Mouse (Mus musculus): ENCODE data around the gene Myo3b. TPM values are rescaled to one million over a fixed set of nuclear protein-coding genes. Genes with fewer than 3 reads are reported as not detected.

Myo3b gene
- polyA plus RNA-seq, 1 experiment, result not detected

DNA sequence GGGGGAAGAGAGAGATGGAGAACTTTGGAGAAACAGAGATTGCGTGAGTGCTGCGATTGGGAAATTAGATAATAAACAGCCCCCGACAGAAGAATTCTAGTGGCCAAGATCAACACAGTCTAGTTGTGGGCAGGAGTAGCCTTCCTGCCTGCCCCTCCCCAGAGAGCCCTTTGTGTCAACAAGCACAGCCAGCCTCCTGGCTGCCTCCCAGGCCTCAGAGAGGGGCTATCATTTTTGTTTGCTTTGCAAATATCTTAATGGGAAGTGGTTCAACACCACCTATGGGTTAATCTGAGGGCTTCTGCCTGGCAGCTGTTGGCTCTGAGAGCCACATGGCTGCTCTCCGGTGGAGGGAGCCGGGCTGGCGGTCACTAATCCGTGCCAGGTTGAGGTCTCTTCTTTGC, 298.3 kb downstream of the Myo3b start:
- H3K27me3 ChIP-seq (replicated peaks), result peaks cover 3% of the 10 kb centered on the region
- TF ChIP-seq GATA1 (IDR thresholded peaks at IDR 0.05; ENCODE audit: borderline replicate concordance, low read length), result no peak
- TF ChIP-seq FLI1 (IDR thresholded peaks at IDR 0.05; ENCODE audit: low read length), result no peak

GRCm38 (mm10) chr2:70337869-70338268, 298.9 kb downstream of the Myo3b start:
- H3K9me3 ChIP-seq, result no peaks in the 10 kb centered on the region
- TF ChIP-seq FLI1 (IDR thresholded peaks at IDR 0.05; ENCODE audit: low read length) (no peak), GATA1 (IDR thresholded peaks at IDR 0.05; ENCODE audit: borderline replicate concordance, low read length) (no peak)
- no peaks in the 10 kb centered on the region for H3K36me3 ChIP-seq (replicated peaks; ENCODE audit: low read length)
- H3K4me3 ChIP-seq (replicated peaks), result no peak overlapping the region
- H3K27me3 ChIP-seq (replicated peaks), result peaks cover 3% of the 10 kb centered on the region
- H3K4me1 ChIP-seq, result no peaks in the 10 kb centered on the region

More for the DNA sequence above, 298.3 kb downstream of the Myo3b start:
- Histone ChIP-seq H3K36me3 (replicated peaks; ENCODE audit: low read length) (no peaks in the 10 kb centered on the region), H3K9me3 (no peaks in the 10 kb centered on the region), H3K4me3 (replicated peaks) (no peak overlapping the region), H3K4me1 (no peaks in the 10 kb centered on the region)

- Histone ChIP-seq H3K27me3 (replicated peaks) (peaks cover 3% of the 10 kb centered on the region), H3K4me3 (replicated peaks) (no peak overlapping the region)
- no peak for TF ChIP-seq FLI1 (IDR thresholded peaks at IDR 0.05; ENCODE audit: low read length)
- no peak for TF ChIP-seq GATA1 (IDR thresholded peaks at IDR 0.05; ENCODE audit: borderline replicate concordance, low read length)
Observed at GRCm38 (mm10) chr2:70339061-70339460, 300.1 kb downstream of the Myo3b start.

DNA sequence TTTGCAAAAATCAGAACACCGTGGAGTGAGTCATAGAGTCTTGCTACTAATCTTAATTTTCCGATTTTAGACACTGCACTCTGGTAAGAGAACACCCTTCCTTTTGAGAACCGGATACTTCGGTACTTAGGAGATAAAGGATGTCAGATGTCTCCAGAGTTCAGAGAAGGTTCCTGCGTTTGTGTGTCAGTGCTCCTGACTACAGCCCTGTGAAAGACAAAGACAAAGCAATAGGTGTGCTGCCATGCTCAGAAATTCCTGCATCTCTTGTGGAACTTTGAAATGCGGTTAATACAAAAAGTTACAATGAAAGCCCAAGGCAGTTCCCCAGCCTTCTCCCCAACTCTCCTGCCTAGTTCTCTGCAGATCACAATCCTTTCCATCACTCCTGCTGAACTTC, 300.6 kb downstream of the Myo3b start:
- no peaks in the 10 kb centered on the region for H3K9me3 ChIP-seq
- no peak overlapping the region for H3K4me3 ChIP-seq (replicated peaks)
- H3K36me3 ChIP-seq (replicated peaks; ENCODE audit: low read length), result no peaks in the 10 kb centered on the region
- no peak for TF ChIP-seq FLI1 (IDR thresholded peaks at IDR 0.05; ENCODE audit: low read length)
- TF ChIP-seq GATA1 (IDR thresholded peaks at IDR 0.05; ENCODE audit: borderline replicate concordance, low read length), result no peak
- H3K27me3 ChIP-seq (replicated peaks), result peaks cover 3% of the 10 kb centered on the region
- H3K4me1 ChIP-seq, result no peaks in the 10 kb centered on the region

More at GRCm38 (mm10) chr2:70339061-70339460, 300.1 kb downstream of the Myo3b start:
- Histone ChIP-seq H3K9me3 (no peaks in the 10 kb centered on the region), H3K36me3 (replicated peaks; ENCODE audit: low read length) (no peaks in the 10 kb centered on the region), H3K4me1 (no peaks in the 10 kb centered on the region)

DNA sequence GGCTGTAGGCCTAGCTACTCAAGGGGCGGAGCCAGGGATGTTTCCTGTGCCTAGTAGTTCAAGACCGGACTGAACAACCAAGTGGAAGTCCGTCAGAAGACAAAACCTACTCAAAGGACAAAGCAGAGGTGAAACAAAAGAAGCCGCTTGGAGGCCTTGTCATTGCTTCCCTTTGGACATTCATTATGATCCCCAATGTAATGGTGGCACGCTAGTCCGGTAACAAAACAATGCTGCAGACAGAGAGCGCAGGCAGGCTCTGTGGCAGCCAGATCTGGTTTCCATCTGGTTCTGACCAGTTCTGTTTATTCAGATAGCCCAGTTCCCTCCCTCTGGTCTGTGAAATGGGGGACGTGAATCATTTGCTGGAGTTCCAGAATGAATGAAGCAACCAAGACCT, 301.3 kb downstream of the Myo3b start:
- peaks cover 3% of the 10 kb centered on the region for H3K27me3 ChIP-seq (replicated peaks)
- no peaks in the 10 kb centered on the region for H3K36me3 ChIP-seq (replicated peaks; ENCODE audit: low read length)
- no peaks in the 10 kb centered on the region for H3K9me3 ChIP-seq
- no peaks in the 10 kb centered on the region for H3K4me1 ChIP-seq
- H3K4me3 ChIP-seq (replicated peaks), result no peak overlapping the region
- TF ChIP-seq FLI1 (IDR thresholded peaks at IDR 0.05; ENCODE audit: low read length), result no peak
- TF ChIP-seq GATA1 (IDR thresholded peaks at IDR 0.05; ENCODE audit: borderline replicate concordance, low read length), result no peak

DNA sequence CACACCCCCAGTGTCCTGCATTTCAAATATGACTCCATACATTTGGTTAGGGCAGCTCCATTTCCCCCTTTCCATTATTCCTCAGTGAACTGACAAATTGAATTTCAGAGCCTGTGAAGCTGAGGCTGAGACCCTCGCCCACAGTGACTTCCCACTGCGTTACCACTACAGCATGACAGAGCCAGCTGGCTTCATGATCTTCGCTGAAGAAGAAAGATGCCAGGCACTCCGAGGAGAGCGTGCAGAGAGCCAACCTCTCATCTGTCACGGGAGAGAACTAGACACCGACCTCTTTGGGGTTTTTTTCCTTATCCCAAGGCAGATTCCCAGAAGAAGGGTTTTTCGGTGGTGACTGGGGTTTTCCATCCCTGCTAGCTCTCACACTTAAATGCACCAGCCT, 306.2 kb downstream of the Myo3b start:
- Histone ChIP-seq H3K4me3 (replicated peaks) (no peak overlapping the region), H3K36me3 (replicated peaks; ENCODE audit: low read length) (no peaks in the 10 kb centered on the region), H3K9me3 (no peaks in the 10 kb centered on the region), H3K4me1 (no peaks in the 10 kb centered on the region), H3K27me3 (replicated peaks) (no peaks in the 10 kb centered on the region)
- TF ChIP-seq GATA1 (IDR thresholded peaks at IDR 0.05; ENCODE audit: borderline replicate concordance, low read length) (no peak), FLI1 (IDR thresholded peaks at IDR 0.05; ENCODE audit: low read length) (no peak)

- Histone ChIP-seq H3K4me1 (no peaks in the 10 kb centered on the region), H3K9me3 (no peaks in the 10 kb centered on the region), H3K36me3 (replicated peaks; ENCODE audit: low read length) (no peaks in the 10 kb centered on the region), H3K4me3 (replicated peaks) (no peak overlapping the region), H3K27me3 (replicated peaks) (no peaks in the 10 kb centered on the region)
- TF ChIP-seq GATA1 (IDR thresholded peaks at IDR 0.05; ENCODE audit: borderline replicate concordance, low read length) (no peak), FLI1 (IDR thresholded peaks at IDR 0.05; ENCODE audit: low read length) (no peak)
Observed at GRCm38 (mm10) chr2:70347511-70347910, 308.6 kb downstream of the Myo3b start.

- Histone ChIP-seq H3K36me3 (replicated peaks; ENCODE audit: low read length) (no peaks in the 10 kb centered on the region), H3K9me3 (no peaks in the 10 kb centered on the region), H3K4me1 (no peaks in the 10 kb centered on the region), H3K4me3 (replicated peaks) (no peak overlapping the region), H3K27me3 (replicated peaks) (no peaks in the 10 kb centered on the region)
- TF ChIP-seq GATA1 (IDR thresholded peaks at IDR 0.05; ENCODE audit: borderline replicate concordance, low read length), result no peak
- TF ChIP-seq FLI1 (IDR thresholded peaks at IDR 0.05; ENCODE audit: low read length), result no peak
Observed at GRCm38 (mm10) chr2:70348793-70349553, 310.0 kb downstream of the Myo3b start.

DNA sequence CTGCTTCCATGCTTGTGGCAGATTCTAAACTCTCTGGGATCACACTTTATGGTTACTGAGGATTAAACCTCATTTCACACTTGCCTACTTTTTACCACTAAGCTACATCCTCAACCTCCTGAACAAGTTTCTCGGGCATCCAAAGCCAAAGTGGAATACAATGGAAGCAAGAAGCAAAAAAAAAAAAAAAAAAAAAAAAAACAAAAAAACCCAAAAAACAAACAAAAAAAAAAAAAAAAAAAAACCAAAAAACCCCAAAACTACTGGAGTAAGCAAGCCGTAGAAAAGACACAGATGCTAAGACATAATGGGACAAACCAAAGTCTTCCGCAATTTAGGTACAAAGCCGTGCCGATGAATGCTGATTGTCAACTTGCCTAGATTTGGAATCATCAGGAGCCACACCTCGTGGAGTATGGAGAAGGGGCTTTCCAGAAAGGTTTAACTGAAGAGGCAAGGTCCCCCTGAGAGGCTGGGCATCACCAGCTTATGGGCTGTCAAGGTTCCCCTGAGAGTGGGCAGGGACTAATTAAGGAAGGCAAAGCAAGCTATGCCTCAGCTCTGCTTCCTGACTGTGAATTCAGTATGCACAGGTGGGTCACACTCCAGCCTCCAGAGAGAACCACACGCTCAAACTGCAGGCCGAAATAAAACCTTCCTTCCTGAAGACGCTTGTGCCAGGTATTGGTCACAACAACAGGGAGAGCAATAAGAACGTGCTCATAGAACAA, 313.7 kb downstream of the Myo3b start:
- Histone ChIP-seq H3K4me1 (no peaks in the 10 kb centered on the region), H3K9me3 (peaks cover 6% of the 10 kb centered on the region), H3K36me3 (replicated peaks; ENCODE audit: low read length) (no peaks in the 10 kb centered on the region), H3K27me3 (replicated peaks) (no peaks in the 10 kb centered on the region), H3K4me3 (replicated peaks) (no peak overlapping the region)
- no peak for TF ChIP-seq FLI1 (IDR thresholded peaks at IDR 0.05; ENCODE audit: low read length)
- TF ChIP-seq GATA1 (IDR thresholded peaks at IDR 0.05; ENCODE audit: borderline replicate concordance, low read length), result no peak

DNA sequence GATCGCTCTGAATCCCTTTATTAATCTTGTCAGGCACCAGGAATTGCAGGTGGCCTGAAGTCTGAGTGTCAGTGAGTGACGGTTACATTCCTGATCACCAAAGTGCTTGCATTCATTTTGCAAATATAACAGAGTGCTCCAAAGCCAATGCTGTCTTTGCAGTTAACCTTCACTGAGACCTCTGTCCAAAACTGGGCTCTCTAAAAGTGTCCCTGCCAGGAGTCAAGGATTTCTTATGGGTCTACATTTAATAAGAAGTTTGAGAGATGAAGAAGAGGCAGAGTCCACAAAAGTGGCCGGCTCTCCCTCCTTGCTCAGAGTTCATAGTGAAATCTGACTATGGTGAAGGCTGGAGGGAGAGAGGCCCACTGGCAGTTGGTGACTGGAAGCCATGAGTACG, 315.1 kb downstream of the Myo3b start:
- no peaks in the 10 kb centered on the region for H3K36me3 ChIP-seq (replicated peaks; ENCODE audit: low read length)
- no peaks in the 10 kb centered on the region for H3K27me3 ChIP-seq (replicated peaks)
- H3K9me3 ChIP-seq, result peaks cover 6% of the 10 kb centered on the region
- H3K4me3 ChIP-seq (replicated peaks), result no peak overlapping the region
- TF ChIP-seq GATA1 (IDR thresholded peaks at IDR 0.05; ENCODE audit: borderline replicate concordance, low read length) (no peak), FLI1 (IDR thresholded peaks at IDR 0.05; ENCODE audit: low read length) (no peak)
- no peaks in the 10 kb centered on the region for H3K4me1 ChIP-seq

Data from megakaryocyte, embryonic 14.5 days (primary cell).